Mouse (Mus musculus): ENCODE data around the gene Cdsn. TPM values are rescaled to one million over a fixed set of nuclear protein-coding genes. Genes with fewer than 3 reads are reported as not detected.

Gene Cdsn
- polyA plus RNA-seq (2015; fragmentation: Nextera tagmentation; extraction: Ambion mirVana): 0.07 and 0.09 TPM in 2 replicates

- no peak for ATAC-seq
- WGBS: 79% methylated on average over 10 of the region's 10 CpGs
These were observed at the start of gene Cdsn for GRCm38 (mm10) chr17:35551881-35552414. Gene Cdsn, plus strand, starts transcription at chr17:35552128.

GRCm38 (mm10) chr17:35502226-35502625, 49.7 kb upstream of the Cdsn start:
- ATAC-seq: no peak

More at GRCm38 (mm10) chr17:35551881-35552414, at the start of gene Cdsn:
- Histone ChIP-seq H3K27ac (ENCODE audit: low read length) (no peak within 1 kb of the TSS), H3K27me3 (ENCODE audit: control insufficient read depth, insufficient read depth, low read depth, low read length) (0 out of 2 replicates have a peak, but pooled peaks cover 2% of the 10 kb centered on the region), H3K36me3 (ENCODE audit: control insufficient read depth, insufficient read depth, low read length) (no peaks in the 10 kb centered on the region), H3K9me3 (replicated peaks; ENCODE audit: control insufficient read depth, low read length, poor library complexity, severe bottlenecking) (no peaks in the 10 kb centered on the region), H3K4me3 (ENCODE audit: low read depth, low read length) (no peak within 1 kb of the TSS), H3K4me1 (ENCODE audit: control insufficient read depth, insufficient read depth, low read length) (0 out of 2 replicates have a peak, but pooled peaks cover 4% of the 10 kb centered on the region), H3K9ac (ENCODE audit: low read depth, low read length) (no peak within 1 kb of the TSS), H3K4me2 (ENCODE audit: low read length) (no peak within 1 kb of the TSS)

DNA sequence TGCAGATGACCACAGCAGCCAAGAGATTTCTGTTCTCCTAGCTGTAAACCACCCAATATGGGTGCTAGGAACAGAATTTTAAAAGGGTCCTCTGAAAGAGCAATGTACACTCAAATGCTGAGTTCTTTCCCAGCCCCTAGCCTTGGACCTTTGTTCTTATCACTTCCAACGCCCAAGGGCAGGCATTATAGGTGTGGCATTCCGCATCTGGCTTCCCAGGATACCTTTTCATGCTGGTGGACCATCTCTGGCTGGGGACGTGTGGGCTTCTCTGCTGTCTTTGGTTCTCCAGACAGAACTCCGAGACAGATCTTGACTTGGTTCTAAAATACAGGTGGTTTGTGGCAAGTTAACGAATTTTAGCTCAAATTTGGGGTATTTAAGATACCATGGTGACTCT, 49.2 kb upstream of the Cdsn start:
- H3K4me1 ChIP-seq (ENCODE audit: control insufficient read depth, insufficient read depth, low read length): no peaks in the 10 kb centered on the region
- WGBS: 48% methylated on average over 5 of the region's 5 CpGs
- no peak overlapping the region for H3K27ac ChIP-seq (ENCODE audit: low read length)
- no peak for ATAC-seq
- H3K4me2 ChIP-seq (ENCODE audit: low read length): no peak overlapping the region
- H3K9me3 ChIP-seq (replicated peaks; ENCODE audit: control insufficient read depth, low read length, poor library complexity, severe bottlenecking): no peaks in the 10 kb centered on the region
- H3K4me3 ChIP-seq (ENCODE audit: low read depth, low read length): no peak overlapping the region
- H3K36me3 ChIP-seq (ENCODE audit: control insufficient read depth, insufficient read depth, low read length): no peaks in the 10 kb centered on the region
- H3K9ac ChIP-seq (ENCODE audit: low read depth, low read length): no peak overlapping the region
- peaks cover 22% of the 10 kb centered on the region for H3K27me3 ChIP-seq (ENCODE audit: control insufficient read depth, insufficient read depth, low read depth, low read length)

More at GRCm38 (mm10) chr17:35502226-35502625, 49.7 kb upstream of the Cdsn start:
- H3K4me1 ChIP-seq (ENCODE audit: control insufficient read depth, insufficient read depth, low read length): no peaks in the 10 kb centered on the region
- 9% methylated on average over 6 of the region's 6 CpGs for WGBS
- H3K27ac ChIP-seq (ENCODE audit: low read length): no peak overlapping the region
- peaks cover 18% of the 10 kb centered on the region for H3K27me3 ChIP-seq (ENCODE audit: control insufficient read depth, insufficient read depth, low read depth, low read length)
- no peak overlapping the region for H3K9ac ChIP-seq (ENCODE audit: low read depth, low read length)
- no peak overlapping the region for H3K4me2 ChIP-seq (ENCODE audit: low read length)
- no peak overlapping the region for H3K4me3 ChIP-seq (ENCODE audit: low read depth, low read length)
- H3K36me3 ChIP-seq (ENCODE audit: control insufficient read depth, insufficient read depth, low read length): no peaks in the 10 kb centered on the region
- H3K9me3 ChIP-seq (replicated peaks; ENCODE audit: control insufficient read depth, low read length, poor library complexity, severe bottlenecking): no peaks in the 10 kb centered on the region

GRCm38 (mm10) chr17:35503849-35504248, 48.1 kb upstream of the Cdsn start:
- no peak overlapping the region for H3K4me2 ChIP-seq (ENCODE audit: low read length)
- H3K9me3 ChIP-seq (replicated peaks; ENCODE audit: control insufficient read depth, low read length, poor library complexity, severe bottlenecking): no peaks in the 10 kb centered on the region
- H3K27ac ChIP-seq (ENCODE audit: low read length): no peak overlapping the region
- H3K27me3 ChIP-seq (ENCODE audit: control insufficient read depth, insufficient read depth, low read depth, low read length): peaks cover 25% of the 10 kb centered on the region
- no peak for ATAC-seq
- no peaks in the 10 kb centered on the region for H3K36me3 ChIP-seq (ENCODE audit: control insufficient read depth, insufficient read depth, low read length)
- no peaks in the 10 kb centered on the region for H3K4me1 ChIP-seq (ENCODE audit: control insufficient read depth, insufficient read depth, low read length)
- no peak overlapping the region for H3K4me3 ChIP-seq (ENCODE audit: low read depth, low read length)
- 26% methylated on average over 5 of the region's 5 CpGs for WGBS
- H3K9ac ChIP-seq (ENCODE audit: low read depth, low read length): no peak overlapping the region

- Histone ChIP-seq H3K36me3 (ENCODE audit: control insufficient read depth, insufficient read depth, low read length) (no peaks in the 10 kb centered on the region), H3K4me1 (ENCODE audit: control insufficient read depth, insufficient read depth, low read length) (no peaks in the 10 kb centered on the region), H3K27ac (ENCODE audit: low read length) (no peak overlapping the region), H3K4me3 (ENCODE audit: low read depth, low read length) (no peak overlapping the region), H3K9me3 (replicated peaks; ENCODE audit: control insufficient read depth, low read length, poor library complexity, severe bottlenecking) (no peaks in the 10 kb centered on the region), H3K9ac (ENCODE audit: low read depth, low read length) (no peak overlapping the region), H3K27me3 (ENCODE audit: control insufficient read depth, insufficient read depth, low read depth, low read length) (peaks cover 25% of the 10 kb centered on the region), H3K4me2 (ENCODE audit: low read length) (no peak overlapping the region)
- 10% methylated on average over 8 of the region's 8 CpGs for WGBS
- no peak for ATAC-seq
These were observed 47.1 kb upstream of the Cdsn start for GRCm38 (mm10) chr17:35504628-35505481.

DNA sequence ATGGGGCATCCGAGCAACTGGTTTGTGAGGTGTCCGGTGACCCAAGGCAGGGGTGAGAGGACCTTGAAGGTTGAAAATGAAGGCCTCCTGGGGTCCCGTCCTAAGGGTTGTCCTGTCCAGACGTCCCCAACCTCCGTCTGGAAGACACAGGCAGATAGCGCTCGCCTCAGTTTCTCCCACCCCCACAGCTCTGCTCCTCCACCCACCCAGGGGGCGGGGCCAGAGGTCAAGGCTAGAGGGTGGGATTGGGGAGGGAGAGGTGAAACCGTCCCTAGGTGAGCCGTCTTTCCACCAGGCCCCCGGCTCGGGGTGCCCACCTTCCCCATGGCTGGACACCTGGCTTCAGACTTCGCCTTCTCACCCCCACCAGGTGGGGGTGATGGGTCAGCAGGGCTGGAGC, 46.2 kb upstream of the Cdsn start, which contains the start of gene Pou5f1:
TSS of gene Pou5f1 (plus strand) at position 243 of the 400 bp plus-strand sequence.
- H3K36me3 ChIP-seq (ENCODE audit: control insufficient read depth, insufficient read depth, low read length): no peaks in the 10 kb centered on the region
- no peak for ATAC-seq
- no peak within 1 kb of the TSS for H3K4me2 ChIP-seq (ENCODE audit: low read length)
- H3K4me3 ChIP-seq (ENCODE audit: low read depth, low read length): no peak within 1 kb of the TSS
- WGBS: 31% methylated on average over 13 of the region's 13 CpGs
- no peak within 1 kb of the TSS for H3K27ac ChIP-seq (ENCODE audit: low read length)
- no peaks in the 10 kb centered on the region for H3K4me1 ChIP-seq (ENCODE audit: control insufficient read depth, insufficient read depth, low read length)
- peaks cover 25% of the 10 kb centered on the region for H3K27me3 ChIP-seq (ENCODE audit: control insufficient read depth, insufficient read depth, low read depth, low read length)
- no peaks in the 10 kb centered on the region for H3K9me3 ChIP-seq (replicated peaks; ENCODE audit: control insufficient read depth, low read length, poor library complexity, severe bottlenecking)
- H3K9ac ChIP-seq (ENCODE audit: low read depth, low read length): no peak within 1 kb of the TSS

DNA sequence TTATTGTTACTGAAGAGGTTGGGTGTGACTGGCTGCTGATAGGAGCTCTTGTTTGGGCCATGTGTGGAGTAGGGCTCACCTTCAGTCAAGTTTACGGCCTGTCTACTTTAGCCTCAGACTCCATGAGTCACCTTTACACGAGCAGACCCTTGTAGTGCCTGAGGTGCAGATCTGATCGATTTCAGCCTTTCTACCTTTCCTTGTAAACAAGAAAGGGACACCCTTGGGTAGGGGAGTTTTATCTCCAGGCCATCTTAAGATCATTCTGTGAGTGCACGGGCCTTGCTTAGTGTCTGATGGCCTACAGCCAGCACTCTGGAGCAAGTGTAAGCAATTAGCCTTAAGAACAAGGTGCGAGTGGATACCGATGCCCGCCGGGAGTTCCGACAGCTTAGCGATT, 45.0 kb upstream of the Cdsn start:
- Histone ChIP-seq H3K36me3 (ENCODE audit: control insufficient read depth, insufficient read depth, low read length) (no peaks in the 10 kb centered on the region), H3K27me3 (ENCODE audit: control insufficient read depth, insufficient read depth, low read depth, low read length) (peaks cover 25% of the 10 kb centered on the region), H3K27ac (ENCODE audit: low read length) (no peak overlapping the region), H3K4me3 (ENCODE audit: low read depth, low read length) (no peak overlapping the region), H3K9me3 (replicated peaks; ENCODE audit: control insufficient read depth, low read length, poor library complexity, severe bottlenecking) (no peaks in the 10 kb centered on the region), H3K4me2 (ENCODE audit: low read length) (no peak overlapping the region), H3K4me1 (ENCODE audit: control insufficient read depth, insufficient read depth, low read length) (no peaks in the 10 kb centered on the region), H3K9ac (ENCODE audit: low read depth, low read length) (no peak overlapping the region)
- 10% methylated on average over 10 of the region's 10 CpGs for WGBS
- no peak for ATAC-seq

DNA sequence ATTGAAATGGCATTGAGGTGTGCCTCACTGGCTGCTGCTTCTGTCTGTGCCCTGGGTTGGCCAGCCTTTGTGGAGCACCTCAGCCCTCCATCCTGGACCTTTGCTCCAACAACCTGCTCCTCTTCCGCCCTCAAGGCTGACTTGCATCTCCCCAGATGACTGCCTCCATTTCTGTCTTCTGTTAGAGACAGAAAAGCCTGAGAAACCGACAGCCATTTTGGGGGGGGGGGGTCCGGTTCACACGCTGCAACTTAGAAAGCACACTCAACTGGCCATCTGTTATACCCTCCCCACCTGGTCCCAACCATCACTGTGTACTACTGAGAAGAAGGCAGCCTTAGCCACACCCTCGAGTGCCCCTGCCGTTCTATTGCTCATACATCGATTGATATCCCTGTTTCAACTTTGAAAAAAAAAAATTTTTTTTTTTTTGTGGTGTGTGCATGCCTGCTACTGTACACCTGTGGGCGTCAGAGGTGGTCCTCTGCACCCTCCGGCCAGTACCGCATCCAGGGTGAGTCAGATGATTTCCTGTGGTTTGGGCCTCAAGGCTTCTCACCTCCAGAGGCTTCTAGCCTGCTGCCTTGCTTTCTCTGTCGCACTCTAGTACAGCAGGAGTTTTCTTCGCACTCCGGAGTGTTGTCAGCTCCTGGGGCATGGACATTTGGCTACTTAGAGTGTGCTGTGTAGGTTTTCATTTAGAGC, 44.2 kb upstream of the Cdsn start:
- Histone ChIP-seq H3K36me3 (ENCODE audit: control insufficient read depth, insufficient read depth, low read length) (no peaks in the 10 kb centered on the region), H3K27ac (ENCODE audit: low read length) (no peak overlapping the region), H3K27me3 (ENCODE audit: control insufficient read depth, insufficient read depth, low read depth, low read length) (peaks cover 25% of the 10 kb centered on the region), H3K4me1 (ENCODE audit: control insufficient read depth, insufficient read depth, low read length) (no peaks in the 10 kb centered on the region), H3K4me3 (ENCODE audit: low read depth, low read length) (no peak overlapping the region), H3K9ac (ENCODE audit: low read depth, low read length) (no peak overlapping the region), H3K4me2 (ENCODE audit: low read length) (no peak overlapping the region), H3K9me3 (replicated peaks; ENCODE audit: control insufficient read depth, low read length, poor library complexity, severe bottlenecking) (no peaks in the 10 kb centered on the region)
- no peak for ATAC-seq
- WGBS: 23% methylated on average over 13 of the region's 13 CpGs

All from midbrain, embryonic 16.5 days (tissue).